Mouse (Mus musculus) embryonic fibroblast, embryonic 13.5 days (primary cell): ENCODE results near the gene Bmi1. TPM values are rescaled to one million over a fixed set of nuclear protein-coding genes. Genes with fewer than 3 reads are reported as not detected.

ENCODE experiments used
- H3K27ac ChIP-seq: 2 replicates; pipeline ENCODE4 v1.5.1; 2012; ENCODE audit warnings: low read length, control low read depth, inconsistent platforms; ENCODE audit not compliant: insufficient read depth
- H3K4me1 ChIP-seq: 2 replicates; pipeline ENCODE4 v1.6.1; 2011; ENCODE audit warnings: low read length; ENCODE audit not compliant: control insufficient read depth, insufficient read depth
- H3K4me3 ChIP-seq: 2 replicates; pipeline ENCODE4 v1.5.1; 2011; ENCODE audit warnings: mild to moderate bottlenecking, control low read depth, low read length; ENCODE audit not compliant: insufficient read depth
- CTCF ChIP-seq: IDR thresholded peaks from 2 replicates; pipeline ENCODE4 v1.5.1; 2011; ENCODE audit warnings: mild to moderate bottlenecking, control low read depth, low read length, moderate library complexity, borderline replicate concordance; ENCODE audit not compliant: insufficient read depth
- POLR2A ChIP-seq: IDR thresholded peaks from 2 replicates; pipeline ENCODE4 v1.6.1; 2011; ENCODE audit warnings: low read depth, mild to moderate bottlenecking, control low read depth, low read length, moderate library complexity
- polyA plus RNA-seq: library from polyadenylated mRNA; stranded (reverse); fragments of >200 nt; gene quantifications from 2 replicates; pipeline ENCODE4 v1.2.4, GENCODE M21; 2011; ENCODE audit warnings: low read depth; ENCODE audit not compliant: missing spikeins, insufficient read length

Gene Bmi1
- polyA plus RNA-seq, 1 experiment: 82.9 TPM

DNA sequence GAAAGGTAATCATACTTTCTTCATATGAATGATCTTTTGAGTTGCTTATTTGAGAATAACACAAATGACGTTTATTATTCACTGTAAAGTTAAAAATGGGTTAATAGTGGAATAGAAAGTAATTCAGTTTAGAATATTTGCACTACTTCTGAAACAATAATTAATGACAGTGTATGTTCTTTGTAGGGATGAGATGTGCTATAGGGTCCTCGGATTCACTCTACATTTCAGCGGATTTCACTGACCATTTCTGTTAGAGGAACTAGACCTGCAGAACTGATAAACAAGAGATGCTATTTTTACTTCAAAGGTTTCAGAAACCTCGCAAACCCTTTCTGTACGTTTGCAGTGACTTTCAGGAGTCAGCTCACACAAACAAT lies 16.7 kb downstream of the Bmi1 start:
- H3K4me3 ChIP-seq: peak overlapping the region; percentile 65
- peaks cover 4% of the 10 kb centered on the region for H3K4me1 ChIP-seq
- TF ChIP-seq POLR2A (no peak), CTCF (no peak)

DNA sequence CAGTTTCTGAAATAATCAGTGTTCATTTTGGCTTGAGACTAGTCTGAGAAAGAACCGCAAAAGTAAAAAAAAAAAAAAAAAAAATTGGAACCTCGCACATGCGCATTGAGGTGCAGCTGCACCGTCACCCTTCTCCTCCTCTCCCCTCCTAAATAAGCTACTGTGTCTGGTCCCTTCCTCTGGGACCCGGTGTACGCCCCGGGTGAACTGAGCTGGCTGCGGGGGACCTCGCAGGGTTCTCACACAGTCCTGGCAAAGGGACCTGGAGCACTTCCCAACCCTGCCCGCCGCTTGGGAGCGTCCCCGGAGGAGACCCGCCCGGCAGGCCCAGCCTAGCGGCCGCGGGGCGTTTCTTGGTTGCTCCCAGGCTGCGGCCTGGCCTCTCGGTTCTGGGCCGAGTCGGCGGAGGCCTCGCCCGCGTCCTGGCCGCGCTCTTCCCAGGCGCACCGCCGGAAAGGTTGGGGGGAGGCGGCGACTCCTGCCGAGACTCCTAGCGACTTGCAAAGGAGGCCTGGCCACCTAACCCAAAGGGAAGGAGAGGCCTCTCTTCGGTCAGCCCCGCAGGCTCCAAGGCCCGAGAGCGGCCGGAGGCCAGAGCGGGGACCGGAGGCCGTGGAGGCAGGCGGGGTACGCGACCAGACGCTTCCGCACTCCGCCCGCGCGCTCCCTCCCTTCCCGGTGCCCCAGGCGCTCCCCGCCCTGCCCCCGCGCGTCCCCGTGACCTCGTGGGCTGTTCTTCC lies 17.2 kb downstream of the Bmi1 start, which contains the start of gene Spag6:
Spag6 (plus strand) TSS at position 162 of the 740 bp plus-strand sequence.
- Histone ChIP-seq H3K4me3 (peak within 1 kb of the TSS; percentile 65), H3K27ac (peak within 1 kb of the TSS; percentile 84)

More for the DNA sequence above, 16.7 kb downstream of the Bmi1 start:
- no peak overlapping the region for H3K27ac ChIP-seq

GRCm38 (mm10) chr2:18694611-18694950 lies 17.8 kb downstream of the Bmi1 start:
- H3K4me3 ChIP-seq: peak overlapping the region; percentile 65
- TF ChIP-seq CTCF (no peak), POLR2A (no peak; the same call in 1 of the 2 replicates)
- no peak overlapping the region for H3K27ac ChIP-seq
- H3K4me1 ChIP-seq: peaks cover 4% of the 10 kb centered on the region

More for the DNA sequence above, 17.2 kb downstream of the Bmi1 start, which contains the start of gene Spag6:
- no peak for TF ChIP-seq CTCF
- TF ChIP-seq POLR2A: peak; percentile 81
- peaks cover 4% of the 10 kb centered on the region for H3K4me1 ChIP-seq

- Histone ChIP-seq H3K4me3 (no peak overlapping the region), H3K27ac (no peak overlapping the region), H3K4me1 (peaks cover 4% of the 10 kb centered on the region)
- TF ChIP-seq POLR2A (no peak; the same call in 1 of the 2 replicates), CTCF (no peak)
Observed at GRCm38 (mm10) chr2:18695163-18695562, 18.3 kb downstream of the Bmi1 start.

- TF ChIP-seq POLR2A: no peak
- no peak for TF ChIP-seq CTCF
- Histone ChIP-seq H3K4me1 (peaks cover 4% of the 10 kb centered on the region), H3K4me3 (no peak overlapping the region), H3K27ac (no peak overlapping the region)
Observed at GRCm38 (mm10) chr2:18695629-18696150, 18.9 kb downstream of the Bmi1 start.

DNA sequence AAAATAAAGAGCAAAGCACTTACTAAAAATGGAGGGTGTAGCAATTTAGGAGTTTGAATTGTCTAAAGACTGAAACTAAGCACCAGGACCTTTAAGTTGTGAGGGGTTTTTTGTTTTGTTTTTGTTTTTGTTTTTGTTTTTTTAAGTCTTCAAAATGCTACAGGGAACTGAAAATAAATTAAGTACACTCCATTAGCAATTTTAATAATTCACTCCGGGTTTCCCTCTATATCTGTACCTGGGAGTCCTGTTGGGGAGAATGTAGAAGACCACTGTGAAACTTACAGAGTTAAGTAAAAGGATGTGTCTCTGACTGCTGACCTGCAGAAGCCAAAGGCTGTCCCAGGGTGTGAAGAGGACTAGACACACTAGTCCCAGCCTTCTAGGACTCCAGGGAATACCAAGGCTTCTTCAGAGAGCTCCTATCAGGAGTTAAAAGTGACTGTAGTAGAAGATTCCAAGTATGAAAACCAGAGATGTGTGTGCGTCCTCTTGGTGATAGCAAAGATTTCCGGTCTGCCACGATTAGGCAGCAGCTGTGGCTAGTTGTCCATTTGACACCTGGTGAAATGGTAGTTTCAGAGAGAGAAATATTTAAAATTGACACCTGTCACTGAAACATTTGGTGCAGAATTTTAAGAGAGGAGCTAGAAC lies 20.9 kb downstream of the Bmi1 start:
- H3K4me1 ChIP-seq: peaks cover 4% of the 10 kb centered on the region
- no peak overlapping the region for H3K4me3 ChIP-seq
- TF ChIP-seq POLR2A: no peak
- no peak for TF ChIP-seq CTCF
- H3K27ac ChIP-seq: no peak overlapping the region

DNA sequence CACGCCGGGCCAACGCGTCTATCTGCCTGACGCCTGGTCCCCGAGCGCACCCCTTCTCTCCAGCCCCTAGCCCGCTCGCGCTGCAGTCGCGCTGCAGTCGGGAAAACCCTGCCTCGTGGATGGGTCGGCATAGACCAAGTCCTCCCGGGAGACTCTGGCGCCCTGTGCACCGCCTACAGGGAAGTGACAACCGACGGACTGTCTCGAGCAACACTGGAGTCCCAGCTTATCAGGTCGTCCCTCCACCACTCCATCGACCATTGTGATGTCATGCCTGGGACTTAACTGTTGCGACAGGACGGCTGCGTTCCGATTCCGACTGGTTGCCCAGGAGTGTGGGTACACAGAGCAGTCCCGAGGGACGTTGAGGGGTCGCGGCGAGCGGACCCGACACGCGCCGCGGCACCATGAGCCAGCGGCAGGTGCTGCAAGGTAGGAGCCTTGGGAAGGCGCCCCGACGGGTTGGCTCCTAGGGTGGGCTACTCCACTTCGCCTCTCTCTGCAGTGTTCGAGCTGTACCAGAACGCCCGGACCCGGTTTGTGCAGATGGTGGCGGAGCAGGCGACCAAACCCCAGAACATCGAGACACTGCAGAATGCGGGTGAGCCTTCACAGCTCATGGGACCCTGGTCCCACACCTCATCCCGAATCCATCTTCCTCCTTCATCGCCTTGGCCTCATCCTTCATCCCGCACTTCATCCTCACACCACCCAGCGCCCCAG lies 22.0 kb downstream of the Bmi1 start:
- Histone ChIP-seq H3K4me3 (no peak overlapping the region), H3K4me1 (peaks cover 4% of the 10 kb centered on the region), H3K27ac (no peak overlapping the region)
- TF ChIP-seq CTCF (no peak), POLR2A (no peak)

- Histone ChIP-seq H3K27ac (no peak overlapping the region), H3K4me3 (no peak overlapping the region), H3K4me1 (peaks cover 4% of the 10 kb centered on the region)
- TF ChIP-seq POLR2A (no peak), CTCF (no peak)
Observed at GRCm38 (mm10) chr2:18699401-18699990, 22.7 kb downstream of the Bmi1 start.

DNA sequence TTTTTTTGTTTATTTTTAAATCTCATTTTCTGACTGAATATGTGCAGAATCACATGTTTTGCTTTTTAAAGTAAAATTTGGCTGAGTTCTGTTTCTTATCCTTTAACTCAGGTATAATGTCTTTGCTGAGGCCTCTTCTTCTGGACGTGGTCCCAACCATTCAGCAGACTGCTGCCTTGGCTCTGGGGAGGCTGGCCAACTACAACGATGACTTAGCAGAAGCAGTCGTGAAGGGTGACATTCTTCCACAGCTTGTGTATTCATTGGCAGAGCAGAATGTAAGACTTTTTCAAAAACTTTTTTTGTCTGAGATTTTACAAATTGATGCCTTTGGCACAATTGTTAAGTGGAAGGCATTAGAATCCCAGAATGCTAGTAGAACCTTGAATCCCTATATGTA lies 33.5 kb downstream of the Bmi1 start:
- H3K27ac ChIP-seq: no peak overlapping the region
- H3K4me1 ChIP-seq: no peaks in the 10 kb centered on the region
- H3K4me3 ChIP-seq: no peak overlapping the region
- TF ChIP-seq POLR2A: no peak
- no peak for TF ChIP-seq CTCF
